Mouse (Mus musculus): ENCODE results near the gene Exosc10. TPM values are rescaled to one million over a fixed set of nuclear protein-coding genes. Genes with fewer than 3 reads are reported as not detected.
A peak's percentile ranks its signal among the peaks of the same experiment; 100 is the strongest.

The Exosc10 gene
- total and polyA plus RNA-seq, 2 experiments: 9.8 to 12.7 TPM

DNA sequence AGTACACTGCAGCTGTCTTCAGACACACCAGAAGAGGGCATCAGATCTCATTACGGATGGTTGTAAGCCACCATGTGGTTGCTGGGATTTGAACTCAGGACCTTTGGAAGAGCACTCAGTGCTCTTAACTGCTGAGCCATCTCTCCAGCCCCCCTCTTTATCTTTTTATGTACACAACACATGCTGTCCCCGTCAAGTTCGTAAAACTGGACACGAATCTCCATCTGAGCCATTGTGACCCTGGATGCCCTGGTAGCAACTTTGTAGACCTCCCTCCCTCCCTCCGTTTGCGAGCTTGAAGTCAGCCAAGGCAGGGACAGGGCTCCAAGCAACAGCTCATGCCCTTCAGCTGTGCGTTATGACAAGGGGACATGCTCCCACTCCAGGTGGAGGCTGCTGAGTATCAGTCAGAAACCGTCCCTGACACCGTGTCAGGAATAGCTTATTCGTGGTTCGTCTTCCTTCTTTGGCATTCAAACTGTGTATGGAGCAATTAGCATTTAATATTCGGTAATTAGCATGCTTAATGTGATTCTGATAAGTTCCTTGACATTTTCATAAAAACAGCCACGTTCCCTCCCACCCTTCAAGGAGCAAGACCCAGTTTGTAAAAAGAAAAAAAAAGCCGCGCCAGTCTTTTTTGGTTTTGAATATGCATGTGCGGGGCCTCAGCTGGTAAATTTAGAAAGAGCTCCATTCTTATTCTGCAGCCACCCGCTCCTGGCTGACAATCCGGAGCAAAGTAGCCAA lies 32.4 kb downstream of the Exosc10 start:
- DNase-seq (ENCODE audit: extremely low read depth, low read depth, low spot score): no peak
- no peaks in the 10 kb centered on the region for H3K27me3 ChIP-seq (ENCODE audit: control insufficient read depth, insufficient read depth, low read length)
- 5% methylated on average over 18 of the region's 18 CpGs for WGBS
- peaks cover 9% of the 10 kb centered on the region; the same call in 1 of the 2 replicates for H3K79me2 ChIP-seq (ENCODE audit: control insufficient read depth, insufficient read depth, low read length)
- H3K36me3 ChIP-seq (ENCODE audit: control insufficient read depth, insufficient read depth, low read length): peaks cover 9% of the 10 kb centered on the region; the same call in 1 of the 2 replicates
- H3K27ac ChIP-seq (replicated peaks; ENCODE audit: insufficient read depth, low read depth, low read length): no peak overlapping the region; the same call in none of the 2 replicates
- peak overlapping the region; percentile 48 for H3K4me3 ChIP-seq (ENCODE audit: insufficient read depth, low read depth, low read length)
- H3K4me1 ChIP-seq (ENCODE audit: control insufficient read depth, insufficient read depth, low read length): peaks cover 10% of the 10 kb centered on the region
- TF ChIP-seq CTCF (IDR thresholded peaks at IDR 0.05; ENCODE audit: low read depth, low read length): no peak
- TF ChIP-seq POLR2A (IDR thresholded peaks at IDR 0.05; ENCODE audit: extremely low read depth, insufficient read depth, low read length): no peak
- H3K9ac ChIP-seq (ENCODE audit: low read depth, low read length): peak overlapping the region; percentile 63

DNA sequence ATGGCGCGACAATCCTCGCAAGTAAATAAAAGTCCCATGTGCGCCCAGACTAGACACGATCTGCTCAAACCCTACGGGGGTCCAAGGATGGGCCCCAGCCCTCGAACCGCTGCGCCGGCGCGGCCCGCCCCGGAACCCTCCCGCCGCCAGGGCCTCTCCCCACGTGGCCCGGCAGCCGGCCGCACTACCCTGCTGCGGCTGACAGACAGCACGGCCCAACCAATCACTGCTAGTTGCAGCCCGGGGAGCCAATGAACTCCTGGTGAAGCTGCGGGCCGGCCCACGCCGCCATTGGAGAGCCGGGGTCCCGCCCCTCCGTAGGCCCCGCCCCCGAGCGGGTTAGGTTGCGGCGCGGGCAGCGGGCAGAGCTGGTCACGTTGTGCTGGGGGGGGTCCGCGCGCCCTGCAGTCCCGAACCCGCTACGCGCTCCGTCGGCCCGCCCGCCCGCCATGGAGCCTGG lies 33.0 kb downstream of the Exosc10 start, which contains the start of gene Srm:
Gene Srm, plus strand, starts transcription at position 333 of the 460 bp plus-strand sequence.
- Histone ChIP-seq H3K27ac (replicated peaks; ENCODE audit: insufficient read depth, low read depth, low read length) (peak within 1 kb of the TSS; percentile 60), H3K4me1 (ENCODE audit: control insufficient read depth, insufficient read depth, low read length) (peaks cover 10% of the 10 kb centered on the region), H3K4me3 (ENCODE audit: insufficient read depth, low read depth, low read length) (peak within 1 kb of the TSS; percentile 89), H3K27me3 (ENCODE audit: control insufficient read depth, insufficient read depth, low read length) (no peaks in the 10 kb centered on the region), H3K79me2 (ENCODE audit: control insufficient read depth, insufficient read depth, low read length) (peaks cover 9% of the 10 kb centered on the region; the same call in 1 of the 2 replicates), H3K9ac (ENCODE audit: low read depth, low read length) (peak within 1 kb of the TSS; percentile 91), H3K36me3 (ENCODE audit: control insufficient read depth, insufficient read depth, low read length) (peaks cover 15% of the 10 kb centered on the region; the same call in 1 of the 2 replicates)
- peak; percentile 86 for DNase-seq (ENCODE audit: extremely low read depth, low read depth, low spot score)
- TF ChIP-seq POLR2A (IDR thresholded peaks at IDR 0.05; ENCODE audit: extremely low read depth, insufficient read depth, low read length): 0 out of 2 replicates have a peak, but pooled peaks have one; percentile 32
- no peak for TF ChIP-seq CTCF (IDR thresholded peaks at IDR 0.05; ENCODE audit: low read depth, low read length)
- under 1% methylated on average over 46 of the region's 50 CpGs for WGBS

DNA sequence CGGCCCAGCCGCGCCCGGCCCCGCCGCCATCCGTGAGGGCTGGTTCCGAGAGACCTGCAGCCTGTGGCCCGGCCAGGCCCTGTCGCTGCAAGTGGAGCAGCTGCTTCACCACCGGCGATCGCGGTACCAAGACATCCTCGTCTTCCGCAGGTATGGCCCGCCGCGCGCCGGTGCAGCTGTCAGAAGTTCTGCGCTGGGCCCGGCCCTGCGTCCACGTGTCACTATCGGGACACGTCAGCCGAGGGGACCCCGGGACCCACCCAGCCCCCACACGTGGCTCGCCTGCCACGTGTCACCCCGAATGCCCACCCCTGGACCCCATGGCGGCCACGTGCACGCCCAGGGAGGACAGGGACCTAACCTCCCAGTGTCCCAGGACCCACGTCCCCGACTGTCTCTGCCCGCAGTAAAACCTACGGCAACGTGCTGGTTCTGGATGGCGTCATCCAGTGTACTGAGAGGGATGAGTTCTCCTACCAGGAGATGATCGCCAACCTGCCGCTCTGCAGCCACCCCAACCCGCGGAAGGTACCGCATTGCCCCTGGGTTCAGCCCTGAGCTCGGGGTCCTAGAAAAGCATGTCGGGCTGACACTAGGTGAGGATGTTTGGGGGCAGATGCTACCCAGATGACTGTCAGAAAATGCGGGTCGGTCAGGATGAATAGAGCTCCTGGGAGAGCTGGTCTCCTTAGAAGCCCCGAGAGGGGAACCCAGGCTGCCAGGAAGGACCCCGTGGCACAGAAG lies 33.6 kb downstream of the Exosc10 start:
- Histone ChIP-seq H3K27me3 (ENCODE audit: control insufficient read depth, insufficient read depth, low read length) (no peaks in the 10 kb centered on the region), H3K27ac (replicated peaks; ENCODE audit: insufficient read depth, low read depth, low read length) (peak overlapping the region; percentile 60; the same call in 1 of the 2 replicates), H3K36me3 (ENCODE audit: control insufficient read depth, insufficient read depth, low read length) (peaks cover 20% of the 10 kb centered on the region; the same call in 1 of the 2 replicates), H3K4me1 (ENCODE audit: control insufficient read depth, insufficient read depth, low read length) (peaks cover 10% of the 10 kb centered on the region), H3K9ac (ENCODE audit: low read depth, low read length) (peak overlapping the region; percentile 91), H3K4me3 (ENCODE audit: insufficient read depth, low read depth, low read length) (peak overlapping the region; percentile 89), H3K79me2 (ENCODE audit: control insufficient read depth, insufficient read depth, low read length) (peaks cover 9% of the 10 kb centered on the region; the same call in 1 of the 2 replicates)
- under 1% methylated on average over 49 of the region's 53 CpGs for WGBS
- DNase-seq (ENCODE audit: extremely low read depth, low read depth, low spot score): peak; percentile 16
- TF ChIP-seq CTCF (IDR thresholded peaks at IDR 0.05; ENCODE audit: low read depth, low read length) (no peak), POLR2A (IDR thresholded peaks at IDR 0.05; ENCODE audit: extremely low read depth, insufficient read depth, low read length) (no peak)

DNA sequence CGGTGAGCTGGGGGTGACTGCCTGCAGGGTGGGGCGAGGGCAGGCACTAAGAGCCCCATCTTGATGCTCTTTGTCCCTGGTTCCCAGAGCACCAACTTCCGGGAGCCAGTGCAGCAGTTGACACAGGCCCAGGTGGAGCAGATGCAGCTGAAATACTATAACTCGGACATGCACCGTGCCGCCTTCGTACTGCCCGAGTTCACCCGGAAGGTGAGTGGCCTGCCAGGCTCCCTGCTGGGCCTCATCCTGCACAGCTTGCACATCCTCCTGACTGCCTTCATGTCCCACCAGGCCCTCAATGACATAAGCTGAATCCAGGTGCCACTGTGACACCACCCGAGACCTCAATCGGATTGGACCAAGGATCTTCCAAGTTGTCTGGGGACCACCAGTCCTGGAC lies 35.8 kb downstream of the Exosc10 start:
- Histone ChIP-seq H3K4me3 (ENCODE audit: insufficient read depth, low read depth, low read length) (no peak overlapping the region), H3K36me3 (ENCODE audit: control insufficient read depth, insufficient read depth, low read length) (peaks cover 21% of the 10 kb centered on the region; the same call in 1 of the 2 replicates), H3K27me3 (ENCODE audit: control insufficient read depth, insufficient read depth, low read length) (no peaks in the 10 kb centered on the region), H3K79me2 (ENCODE audit: control insufficient read depth, insufficient read depth, low read length) (peaks cover 9% of the 10 kb centered on the region; the same call in 1 of the 2 replicates), H3K4me1 (ENCODE audit: control insufficient read depth, insufficient read depth, low read length) (peaks cover 10% of the 10 kb centered on the region), H3K9ac (ENCODE audit: low read depth, low read length) (no peak overlapping the region), H3K27ac (replicated peaks; ENCODE audit: insufficient read depth, low read depth, low read length) (no peak overlapping the region)
- TF ChIP-seq CTCF (IDR thresholded peaks at IDR 0.05; ENCODE audit: low read depth, low read length) (no peak), POLR2A (IDR thresholded peaks at IDR 0.05; ENCODE audit: extremely low read depth, insufficient read depth, low read length) (no peak)
- 96% methylated on average over 11 of the region's 11 CpGs for WGBS
- no peak for DNase-seq (ENCODE audit: extremely low read depth, low read depth, low spot score)

DNA sequence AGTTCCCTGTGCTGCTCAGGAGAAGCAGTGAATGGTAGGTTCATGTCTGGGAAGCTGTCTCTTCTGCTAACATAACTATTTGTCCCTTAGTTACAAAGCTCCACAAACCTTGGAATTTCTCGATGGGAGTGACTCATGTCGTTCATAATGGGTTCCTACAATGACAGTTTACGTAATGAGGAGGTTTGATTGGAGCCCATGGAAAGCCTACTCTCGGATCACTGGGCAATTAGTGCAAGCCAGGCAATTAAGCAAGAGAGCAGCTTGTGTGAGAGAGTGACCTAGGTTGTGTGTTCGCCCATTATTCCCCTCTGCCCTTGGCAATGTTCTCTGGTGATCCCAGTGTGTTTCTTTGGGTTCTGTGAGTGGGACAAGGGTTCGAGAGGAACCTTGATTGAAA lies 37.7 kb downstream of the Exosc10 start:
- WGBS: 90% methylated on average over 6 of the region's 6 CpGs
- Histone ChIP-seq H3K79me2 (ENCODE audit: control insufficient read depth, insufficient read depth, low read length) (peaks cover 9% of the 10 kb centered on the region; the same call in 1 of the 2 replicates), H3K36me3 (ENCODE audit: control insufficient read depth, insufficient read depth, low read length) (peaks cover 21% of the 10 kb centered on the region; the same call in 1 of the 2 replicates), H3K4me1 (ENCODE audit: control insufficient read depth, insufficient read depth, low read length) (peaks cover 15% of the 10 kb centered on the region), H3K27ac (replicated peaks; ENCODE audit: insufficient read depth, low read depth, low read length) (no peak overlapping the region), H3K27me3 (ENCODE audit: control insufficient read depth, insufficient read depth, low read length) (no peaks in the 10 kb centered on the region), H3K4me3 (ENCODE audit: insufficient read depth, low read depth, low read length) (no peak overlapping the region), H3K9ac (ENCODE audit: low read depth, low read length) (no peak overlapping the region)
- TF ChIP-seq CTCF (IDR thresholded peaks at IDR 0.05; ENCODE audit: low read depth, low read length) (no peak), POLR2A (IDR thresholded peaks at IDR 0.05; ENCODE audit: extremely low read depth, insufficient read depth, low read length) (no peak)
- DNase-seq (ENCODE audit: extremely low read depth, low read depth, low spot score): no peak
